Mouse (Mus musculus): ENCODE results near the gene Rab11fip2. TPM values are rescaled to one million over a fixed set of nuclear protein-coding genes. Genes with fewer than 3 reads are reported as not detected.

The Rab11fip2 gene
- polyA plus RNA-seq (2012; rRNA removed) = 29.1 and 30.8 TPM in 2 replicates

DNA sequence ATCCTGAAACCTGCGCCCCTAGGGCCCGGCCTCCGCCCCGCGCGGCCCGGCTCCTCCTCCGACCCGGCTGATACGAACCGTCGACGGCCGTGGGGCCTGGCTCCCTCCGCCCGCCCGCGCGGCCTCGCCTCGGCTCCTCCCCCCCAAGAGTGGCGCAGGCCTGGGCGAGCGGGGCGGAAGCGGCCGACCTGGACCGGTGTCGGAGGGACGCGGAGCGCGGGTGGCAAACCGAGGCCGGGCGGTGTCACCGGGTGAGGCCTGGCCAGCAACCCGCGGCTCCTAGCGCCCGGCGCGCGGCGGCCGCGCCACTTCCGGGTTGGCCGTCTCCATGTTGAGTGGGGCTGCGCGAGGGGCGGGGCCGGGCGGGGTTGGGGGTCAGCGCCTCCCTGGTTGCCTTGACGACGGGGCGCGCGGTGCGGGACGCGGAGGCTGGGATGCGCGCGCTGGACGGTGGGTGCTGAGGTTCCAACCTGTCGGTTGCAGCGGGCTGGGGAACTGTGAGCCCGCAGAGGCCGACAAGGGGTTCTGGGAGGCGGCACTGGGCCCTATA is at the start of gene Rab11fip2:
TSS of gene Rab11fip2 (minus strand) at position 333 of the 550 bp plus-strand sequence.
- peak; percentile 59 to 82 for DNase-seq (ENCODE audit: extremely low spot score in 1 of 2, low spot score in 1 of 2)

DNA sequence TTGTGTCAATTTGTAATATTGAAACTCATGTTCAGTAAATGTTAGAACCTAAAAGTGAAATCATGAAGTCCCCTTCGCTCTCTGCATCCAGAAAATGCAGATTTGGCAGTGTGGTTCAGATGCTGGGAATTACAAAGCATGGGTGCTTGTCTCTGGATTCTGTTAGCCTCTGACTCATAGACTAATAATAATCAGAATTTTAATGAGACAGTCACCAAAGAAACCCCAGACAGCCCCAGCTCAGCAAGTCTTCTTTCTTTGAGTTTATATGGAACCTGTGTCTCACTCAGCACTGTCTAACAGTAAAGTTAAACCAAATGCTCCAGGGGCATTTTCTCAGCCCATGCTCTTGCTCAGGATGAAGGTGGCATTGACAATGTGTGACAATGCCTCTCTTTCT is 38.1 kb upstream of the Rab11fip2 start:
- DNase-seq (ENCODE audit: extremely low spot score in 1 of 2, low spot score in 1 of 2) = no peak

DNA sequence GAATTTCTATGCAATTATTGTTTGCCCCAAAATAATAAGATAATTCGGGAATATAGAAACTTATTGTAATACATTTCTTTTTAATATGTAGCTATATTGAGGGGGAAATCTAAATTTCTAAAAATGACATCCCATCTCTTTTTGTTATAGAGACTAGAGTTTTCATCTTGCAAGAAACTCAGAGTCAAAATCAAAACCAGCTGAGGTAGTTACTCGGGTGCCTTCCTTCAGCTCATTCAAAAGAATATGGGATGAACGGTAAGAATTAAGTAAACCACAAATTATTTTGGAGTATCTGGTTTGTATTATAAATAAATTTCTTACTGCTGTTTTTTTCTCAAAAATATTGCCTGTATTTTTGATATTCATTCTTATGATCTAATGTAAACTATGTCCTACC is 11.5 kb upstream of the Rab11fip2 start:
- no peak for DNase-seq (ENCODE audit: extremely low spot score in 1 of 2, low spot score in 1 of 2)

DNA sequence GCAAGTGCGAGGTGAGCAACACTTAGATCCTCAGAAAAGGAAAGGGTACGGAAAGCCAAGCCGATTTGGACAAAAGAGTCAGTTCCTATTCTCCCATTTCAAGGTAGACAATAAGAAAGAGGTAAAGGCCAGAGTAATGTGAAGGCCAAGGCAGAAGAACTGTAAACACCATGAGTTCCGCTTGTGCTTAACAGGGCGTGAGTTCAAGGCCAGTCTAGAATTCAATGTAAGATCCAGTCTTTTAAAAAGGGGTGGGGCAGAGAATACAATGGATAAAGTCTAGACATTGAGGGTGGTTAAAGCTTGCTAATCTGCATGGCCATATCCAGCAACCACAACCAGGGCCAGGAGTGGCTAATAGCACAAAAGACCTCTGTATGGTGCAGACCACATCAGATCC is 6.3 kb upstream of the Rab11fip2 start:
- DNase-seq (ENCODE audit: extremely low spot score in 1 of 2, low spot score in 1 of 2) = no peak

DNA sequence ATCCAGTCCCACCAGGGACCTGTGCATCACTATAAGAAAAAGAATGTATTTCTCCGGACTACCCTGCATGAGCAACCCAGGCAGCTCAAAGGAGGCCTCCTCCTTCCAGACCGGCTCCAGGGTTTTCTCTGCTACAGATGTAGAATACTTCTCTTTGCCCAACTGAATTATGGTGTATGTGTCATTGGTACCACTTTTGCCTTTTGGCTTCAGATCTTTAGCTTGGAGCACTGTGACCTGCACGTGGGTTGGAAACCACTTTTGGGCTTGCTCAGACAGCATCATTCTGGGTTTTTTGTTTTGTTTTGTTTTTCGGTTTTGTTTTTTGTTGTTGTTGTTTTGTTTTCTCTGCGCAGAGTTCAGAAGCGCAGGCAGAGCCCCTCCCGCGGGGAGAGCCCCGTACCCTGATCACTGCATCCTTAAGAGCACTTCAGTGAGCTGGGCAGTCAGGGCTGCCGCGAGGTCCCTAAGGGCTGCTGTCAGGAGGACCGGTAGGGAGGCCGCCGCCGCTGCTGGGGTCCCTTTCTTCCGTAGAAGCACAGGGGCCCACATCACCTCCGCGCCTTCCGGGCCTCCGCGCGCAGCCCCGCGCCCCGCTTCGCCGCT is 635 bp downstream of the Rab11fip2 start:
- DNase-seq (ENCODE audit: extremely low spot score in 1 of 2, low spot score in 1 of 2) = peak in 1 of 2 experiments; percentile 34

DNA sequence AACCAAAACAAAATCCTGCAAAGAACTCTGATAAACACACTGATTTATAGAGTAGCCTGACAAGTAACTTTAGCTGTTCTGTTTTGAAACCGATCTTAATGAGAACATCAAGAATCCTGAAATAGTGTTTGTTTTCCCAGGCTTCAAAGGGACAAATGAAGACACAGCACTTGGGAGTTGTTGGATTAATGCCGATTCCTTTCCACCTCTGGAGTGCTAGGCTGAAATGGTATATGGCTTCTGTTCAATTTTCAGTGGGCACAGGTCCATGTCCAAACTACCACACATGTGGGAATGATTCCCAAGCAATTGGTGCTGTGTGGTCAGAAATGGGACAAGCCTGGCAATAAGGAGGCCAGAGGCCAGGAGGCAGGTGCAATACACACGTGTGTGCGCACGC is 3.7 kb downstream of the Rab11fip2 start:
- peak in 1 of 2 experiments; percentile 6 for DNase-seq (ENCODE audit: extremely low spot score in 1 of 2, low spot score in 1 of 2)

DNA sequence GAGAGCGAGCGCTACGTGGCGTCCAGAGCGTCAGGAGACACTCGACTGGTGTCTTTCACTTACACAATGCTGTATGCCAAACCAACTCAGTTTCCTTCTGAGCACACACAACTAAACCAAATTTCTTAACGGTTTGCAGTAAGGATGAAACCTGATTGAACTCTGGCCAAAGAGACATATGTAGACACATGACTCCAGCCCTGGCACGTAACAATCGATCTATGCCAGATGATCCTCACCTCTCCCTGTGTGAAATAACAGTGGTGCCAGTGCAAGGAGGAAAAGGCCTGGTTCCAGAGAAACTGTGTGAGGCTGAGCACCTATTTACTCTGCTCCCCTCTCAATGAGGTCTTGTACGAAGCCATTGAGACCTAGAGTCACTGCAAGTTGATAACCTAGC is 11.4 kb downstream of the Rab11fip2 start:
- DNase-seq (ENCODE audit: extremely low spot score in 1 of 2, low spot score in 1 of 2) = no peak

DNA sequence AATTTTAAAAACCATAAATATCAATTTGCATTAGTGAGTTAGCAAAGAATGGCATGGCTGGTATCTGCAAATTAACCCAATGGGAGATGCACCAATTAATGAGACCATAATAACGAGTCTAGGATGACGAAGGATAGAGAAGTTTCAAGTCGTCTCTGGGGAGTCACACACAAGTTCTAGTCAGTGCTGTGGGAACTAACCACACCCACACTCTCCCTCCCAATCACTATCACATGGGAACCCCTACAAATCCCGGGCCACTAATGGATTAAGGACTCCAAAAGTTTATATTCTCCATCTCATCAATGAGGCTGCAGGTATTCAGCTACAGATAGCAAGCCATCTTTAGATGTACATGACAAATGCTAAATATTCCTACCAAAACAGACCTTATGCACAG is 14.8 kb downstream of the Rab11fip2 start:
- no peak for DNase-seq (ENCODE audit: extremely low spot score in 1 of 2, low spot score in 1 of 2)

DNA sequence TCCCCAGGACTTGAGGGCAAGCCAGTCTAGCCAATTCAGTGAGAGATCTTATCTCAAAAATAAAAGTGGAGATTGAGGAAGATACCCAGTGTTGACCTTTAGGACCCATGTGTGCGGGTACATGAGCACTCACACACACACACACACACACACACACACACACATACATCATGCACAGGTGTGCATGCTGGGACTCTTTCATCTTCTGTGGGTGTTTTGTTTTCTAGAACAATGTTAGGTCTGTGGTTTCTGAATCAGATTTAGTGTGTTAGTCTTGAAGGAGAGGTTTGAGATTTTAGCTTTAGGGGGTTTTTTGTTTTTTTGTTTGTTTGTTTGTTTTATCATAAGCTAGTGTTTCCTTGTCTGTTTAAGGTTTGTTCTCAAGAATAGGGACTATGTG is 17.3 kb downstream of the Rab11fip2 start:
- no peak for DNase-seq (ENCODE audit: extremely low spot score in 1 of 2, low spot score in 1 of 2)

DNA sequence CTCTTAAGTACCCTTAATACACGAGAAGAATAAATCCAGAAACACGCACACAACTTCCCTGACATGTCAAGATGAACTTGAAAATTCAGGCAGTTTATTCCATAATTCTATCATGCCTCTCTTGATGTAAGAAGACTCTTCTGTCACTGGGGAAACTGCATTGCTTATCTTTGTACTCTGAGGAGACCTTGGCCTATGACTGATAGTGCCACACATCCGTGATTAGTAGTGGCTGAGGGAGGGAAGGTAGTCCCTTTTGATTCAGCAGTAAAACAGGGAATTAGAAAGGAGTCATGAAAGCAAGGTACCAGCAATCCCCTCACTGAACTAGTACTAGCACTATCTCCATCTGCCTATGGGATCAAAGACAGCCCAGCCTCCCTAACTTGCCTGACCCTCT is 22.6 kb downstream of the Rab11fip2 start:
- no peak for DNase-seq (ENCODE audit: extremely low spot score in 1 of 2, low spot score in 1 of 2)

DNA sequence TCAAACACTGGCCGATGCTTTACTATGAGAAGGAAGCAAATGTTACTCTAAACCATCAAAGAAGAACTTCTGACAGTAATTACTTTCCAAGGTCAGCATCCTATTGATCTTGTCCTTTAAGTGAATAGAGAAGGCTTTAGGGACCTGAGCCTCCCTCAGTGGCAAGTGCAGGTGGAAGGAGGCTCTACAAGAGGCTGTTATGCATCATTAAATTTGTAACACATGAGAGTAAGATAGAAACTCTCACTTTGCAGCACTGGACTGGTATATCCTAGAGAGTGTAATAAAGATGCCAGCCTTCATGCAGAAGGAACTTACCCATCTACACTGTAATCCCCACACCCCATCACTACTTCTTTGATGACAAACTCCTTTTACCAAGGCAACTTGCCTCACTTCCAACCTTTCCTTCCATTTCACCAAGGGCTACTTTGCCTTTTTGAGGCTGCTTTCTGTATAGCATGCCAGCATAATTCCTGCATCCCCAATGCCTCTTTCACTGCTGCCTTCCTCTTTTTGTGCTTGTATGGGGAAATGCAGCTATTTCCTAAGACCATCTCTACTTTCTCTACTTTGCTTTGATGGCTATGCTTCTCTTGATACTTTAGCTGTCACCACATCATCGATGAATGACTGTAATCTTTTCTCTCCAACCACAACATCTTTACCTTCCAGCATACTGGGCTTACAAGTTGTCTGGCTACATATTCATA is 25.4 kb downstream of the Rab11fip2 start:
- no peak for DNase-seq (ENCODE audit: extremely low spot score in 1 of 2, low spot score in 1 of 2)

DNA sequence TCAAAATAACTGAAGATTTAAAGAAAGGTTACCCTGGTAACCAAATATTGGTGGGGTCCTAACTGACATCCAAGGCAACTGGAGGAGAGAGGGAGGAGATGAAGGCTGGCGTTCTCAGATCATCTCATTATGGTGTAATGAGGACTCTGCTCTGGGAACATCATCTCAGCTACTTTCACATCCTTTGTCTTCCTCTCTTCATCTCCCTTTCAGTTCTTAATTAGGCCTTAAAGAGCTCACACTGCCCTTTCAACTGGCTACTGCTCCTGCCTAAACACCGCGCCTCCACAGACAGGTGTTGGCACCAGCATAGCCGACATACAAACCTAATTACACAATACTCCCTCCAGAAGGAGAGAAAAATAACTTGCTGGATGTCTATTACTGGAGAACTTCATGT is 31.9 kb downstream of the Rab11fip2 start:
- no peak for DNase-seq (ENCODE audit: extremely low spot score in 1 of 2, low spot score in 1 of 2)

DNA sequence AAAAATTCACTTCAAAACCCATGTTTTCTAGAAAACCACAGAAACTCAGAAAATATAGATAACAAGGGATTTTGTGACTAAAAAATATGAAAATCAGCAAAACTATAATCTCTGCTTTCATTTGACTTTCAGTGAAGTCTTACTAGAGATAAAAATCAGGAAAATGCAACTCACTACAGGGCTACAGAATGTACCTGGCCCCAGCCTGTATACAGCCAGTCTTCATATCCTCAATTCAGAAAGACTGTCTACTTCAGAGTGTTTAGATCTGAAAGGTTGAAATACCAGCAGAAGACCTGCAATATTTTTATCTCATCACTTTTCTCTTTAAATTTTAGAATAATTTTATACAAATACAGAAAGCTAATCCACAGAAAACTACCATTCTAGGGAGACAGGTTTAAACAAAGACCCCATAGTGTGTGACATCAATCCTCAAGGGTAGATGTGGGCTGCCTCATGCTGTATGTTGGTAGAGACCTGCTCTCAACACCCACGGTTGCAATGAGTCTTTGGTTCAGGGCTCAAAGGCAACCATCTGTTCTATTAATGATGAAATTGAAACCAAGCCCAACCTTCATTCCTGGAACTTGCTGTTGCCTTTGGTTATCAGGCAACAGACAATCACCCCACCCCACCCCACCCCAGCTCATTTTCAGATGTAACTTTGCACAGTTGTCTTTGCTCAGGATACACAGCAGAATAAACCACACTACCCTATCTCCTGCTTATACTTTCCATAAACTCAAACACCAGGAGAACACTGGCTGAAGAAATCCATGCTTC is 38.0 kb downstream of the Rab11fip2 start:
- DNase-seq (ENCODE audit: extremely low spot score in 1 of 2, low spot score in 1 of 2) = no peak

DNA sequence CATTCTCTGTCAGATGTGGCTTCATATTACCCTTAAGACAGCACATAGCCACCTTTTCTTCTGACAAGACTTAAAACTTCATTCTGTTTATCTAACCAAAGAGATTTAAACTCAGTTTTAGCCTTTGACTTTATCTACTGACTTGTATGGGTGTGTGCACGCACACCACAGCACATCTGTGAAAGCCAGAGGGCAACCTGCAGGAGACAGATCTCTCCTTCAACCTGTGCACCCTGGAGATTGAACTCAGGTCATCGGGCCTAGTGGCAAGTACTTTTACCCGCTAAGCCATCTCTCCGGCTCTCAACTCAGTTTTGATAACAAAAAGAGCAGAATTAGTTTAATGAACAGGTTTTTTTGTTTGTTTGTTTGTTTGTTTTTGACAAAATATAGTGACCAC is 43.5 kb downstream of the Rab11fip2 start:
- DNase-seq (ENCODE audit: extremely low spot score in 1 of 2, low spot score in 1 of 2) = no peak

DNA sequence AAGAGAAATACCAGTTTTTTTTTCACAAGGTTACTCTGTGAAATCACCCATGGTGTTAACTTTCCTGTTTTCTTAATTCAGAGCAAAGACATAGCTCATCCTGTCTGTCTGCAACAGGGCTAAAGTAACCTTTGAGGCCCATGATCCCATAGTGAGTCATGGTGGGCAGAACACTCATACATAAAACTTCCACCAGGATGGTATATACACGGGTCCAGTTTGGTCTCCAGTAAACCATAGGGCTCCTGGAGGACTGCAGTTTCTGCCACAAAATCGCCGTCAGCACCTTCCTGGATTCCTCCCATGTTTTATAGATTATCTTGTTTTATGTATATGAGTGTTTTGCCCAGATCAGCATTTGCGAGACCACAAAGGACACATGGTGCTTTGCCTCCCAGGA is 45.2 kb downstream of the Rab11fip2 start:
- DNase-seq (ENCODE audit: extremely low spot score in 1 of 2, low spot score in 1 of 2) = no peak

DNA sequence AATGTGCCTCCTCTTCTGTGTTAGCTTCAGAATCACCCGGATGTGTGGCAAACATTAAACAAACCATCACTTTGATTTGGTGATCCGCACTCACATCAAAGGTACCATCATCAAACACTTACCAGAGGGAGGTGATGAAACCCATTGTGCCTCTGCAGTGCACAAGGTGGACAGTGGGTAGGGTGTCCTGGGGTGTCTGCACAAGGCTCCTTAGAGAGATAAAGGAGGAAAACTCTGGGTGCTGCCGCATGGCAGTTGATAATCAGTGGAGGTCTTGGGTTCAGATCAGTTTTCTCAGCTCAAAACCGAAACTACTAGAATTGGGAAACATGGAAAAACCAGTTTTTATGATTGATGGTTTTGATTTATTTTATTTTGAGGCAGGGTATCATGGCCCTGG is 54.1 kb downstream of the Rab11fip2 start:
- DNase-seq (ENCODE audit: extremely low spot score in 1 of 2, low spot score in 1 of 2) = no peak

DNA sequence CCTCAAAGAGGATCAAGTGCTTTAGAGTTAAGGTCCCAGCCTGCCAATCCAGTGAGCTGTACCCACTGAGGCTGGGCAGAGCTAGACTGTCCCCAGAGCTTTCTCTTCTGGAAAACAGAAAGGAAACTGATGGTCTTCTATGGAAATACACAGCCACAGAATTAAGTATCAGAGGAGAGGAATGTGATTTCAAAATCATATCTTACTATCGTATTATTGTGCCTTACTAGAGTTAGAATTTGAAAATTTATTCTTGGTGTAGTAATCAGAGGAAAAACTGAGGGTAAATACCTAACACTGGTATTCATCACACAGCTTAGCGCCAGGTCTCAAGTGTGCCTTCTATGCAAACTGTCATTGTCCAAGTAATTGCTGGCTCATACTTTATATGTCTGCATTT is 54.6 kb downstream of the Rab11fip2 start:
- no peak for DNase-seq (ENCODE audit: extremely low spot score in 1 of 2, low spot score in 1 of 2)

DNA sequence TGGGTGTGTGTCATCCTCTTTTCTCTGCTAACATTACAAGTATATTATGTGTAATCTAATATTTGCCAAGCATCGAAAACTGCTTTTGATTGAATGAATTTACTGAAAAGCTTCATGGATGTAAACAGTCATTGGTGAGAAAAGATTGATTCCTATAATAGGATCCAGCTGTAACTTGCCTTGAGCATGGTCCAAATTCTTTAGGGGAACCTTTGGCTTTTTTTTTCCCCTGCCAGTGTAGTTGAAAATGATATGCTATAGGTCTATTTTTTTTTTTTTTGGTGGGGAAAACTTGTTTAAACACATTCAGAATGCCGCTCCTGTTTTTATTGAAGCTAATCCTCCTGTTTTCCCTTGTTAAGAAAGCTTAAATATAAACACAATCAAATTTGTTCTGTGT is 55.6 kb downstream of the Rab11fip2 start:
- no peak for DNase-seq (ENCODE audit: extremely low spot score in 1 of 2, low spot score in 1 of 2)

DNA sequence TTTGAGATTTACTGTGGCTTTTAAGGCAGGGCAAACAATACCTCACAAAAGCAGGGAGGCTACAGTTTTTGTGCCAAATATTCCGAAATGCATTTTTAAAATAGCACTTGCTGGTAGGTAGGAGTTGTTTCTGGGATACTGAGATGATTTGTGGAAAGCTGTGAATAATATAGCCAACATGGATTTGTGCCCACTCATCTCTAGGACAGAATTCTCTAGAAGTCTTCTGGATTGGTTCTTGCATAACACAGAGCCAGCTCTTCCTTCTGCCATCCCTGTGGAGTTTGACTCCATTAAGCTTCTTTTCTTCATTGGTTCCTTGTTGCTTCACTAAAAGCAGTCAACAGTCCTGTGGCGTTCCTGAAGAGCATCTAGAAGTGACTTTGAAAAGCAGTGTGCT is 58.2 kb downstream of the Rab11fip2 start:
- peak; percentile 8 to 36 for DNase-seq (ENCODE audit: extremely low spot score in 1 of 2, low spot score in 1 of 2)

DNA sequence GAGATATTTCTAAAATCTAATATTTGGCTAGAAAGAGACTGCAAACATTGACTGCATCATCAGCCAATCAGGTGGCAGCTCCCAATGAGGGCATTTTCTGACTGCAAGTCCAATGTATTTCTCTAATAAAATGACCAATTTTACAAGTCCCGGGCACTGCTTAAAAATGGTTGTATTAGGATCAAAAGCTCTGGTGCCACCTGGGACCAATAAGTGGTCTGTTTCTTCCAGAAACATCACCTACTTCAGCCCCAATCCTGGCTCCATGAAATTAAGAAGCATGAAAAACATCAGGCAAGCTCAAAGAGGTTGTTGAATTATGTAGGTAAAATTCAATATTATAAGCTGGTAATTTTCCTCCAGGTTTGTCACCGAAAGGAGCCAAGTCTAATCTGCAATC is 66.2 kb downstream of the Rab11fip2 start:
- no peak for DNase-seq (ENCODE audit: extremely low spot score in 1 of 2, low spot score in 1 of 2)

DNA sequence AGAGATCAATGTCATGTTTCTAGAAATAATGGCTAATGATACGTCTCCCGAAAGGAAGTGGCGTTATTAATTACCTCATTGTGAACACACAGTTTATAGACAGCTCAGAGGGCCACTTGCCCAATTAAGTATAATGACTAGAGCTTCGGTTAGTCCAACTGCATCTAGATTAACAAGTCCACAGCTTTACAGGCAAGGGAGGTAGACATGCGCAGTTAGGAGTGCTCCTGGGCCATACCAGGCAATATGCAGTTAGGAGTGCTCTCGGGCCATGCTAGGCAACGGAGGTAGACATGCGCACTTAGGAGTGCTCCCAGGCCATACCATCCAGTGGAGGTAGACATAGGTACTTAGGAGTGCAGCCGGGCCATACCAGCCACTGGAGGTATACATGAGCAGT is 76.8 kb downstream of the Rab11fip2 start:
- no peak for DNase-seq (ENCODE audit: extremely low spot score in 1 of 2, low spot score in 1 of 2)

All from frontal cortex, adult 2 months (tissue).